Mouse (Mus musculus): Measurements from ENCODE around the gene Fam221b. TPM values are rescaled to one million over a fixed set of nuclear protein-coding genes. Genes with fewer than 3 reads are reported as not detected.

Gene Fam221b
- polyA plus RNA-seq, 1 experiment, result not detected

DNA sequence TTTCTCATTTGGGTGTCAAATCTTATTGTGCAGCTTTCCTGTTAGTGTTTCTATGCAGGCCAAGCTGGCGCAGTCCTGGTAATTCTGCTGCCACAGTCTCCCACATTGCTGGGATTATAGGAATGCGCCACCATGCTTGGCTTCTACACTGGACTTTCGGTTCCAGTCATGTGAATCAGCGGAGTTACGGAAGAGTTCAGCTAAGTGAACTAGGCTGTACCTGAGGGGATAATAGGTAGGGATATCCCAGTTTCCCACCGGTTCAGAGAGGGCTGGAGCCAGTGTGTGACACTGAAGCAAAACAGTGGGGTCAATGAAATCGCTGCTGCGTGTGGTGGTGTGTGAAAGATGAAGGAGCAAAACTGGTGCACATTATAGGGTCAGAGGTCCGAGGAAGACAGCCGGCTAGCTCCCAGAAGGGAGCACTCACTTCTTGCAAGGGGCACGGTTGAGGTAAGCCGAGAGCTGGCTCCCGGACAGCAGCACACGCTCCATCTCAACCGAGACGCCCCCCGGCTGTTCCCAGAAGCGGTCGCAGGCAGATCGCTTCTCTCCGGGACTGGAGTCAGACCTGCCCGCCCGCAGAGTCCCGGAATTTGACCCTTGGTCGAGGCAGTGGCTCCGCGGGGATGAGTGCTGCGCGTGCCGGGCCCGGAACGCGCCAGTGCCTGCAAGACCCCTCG is 13.1 kb downstream of the Fam221b start:
- 9% methylated on average over 34 of the region's 34 CpGs for WGBS
- Histone ChIP-seq H3K4me1 (ENCODE audit: control insufficient read depth, insufficient read depth, low read length) (no peaks in the 10 kb centered on the region), H3K27ac (ENCODE audit: control insufficient read depth, insufficient read depth, low read depth, low read length, poor library complexity) (peak overlapping the region; percentile 3; the same call in 1 of the 2 replicates), H3K4me3 (replicated peaks; ENCODE audit: control insufficient read depth, low read depth, low read length) (peak overlapping the region; percentile 67)
- TF ChIP-seq POLR2A (IDR thresholded peaks at IDR 0.05; ENCODE audit: borderline replicate concordance, control insufficient read depth, low read depth, low read length), result no peak
- TF ChIP-seq CTCF (IDR thresholded peaks at IDR 0.05; ENCODE audit: control insufficient read depth, insufficient read depth, low read length), result no peak

DNA sequence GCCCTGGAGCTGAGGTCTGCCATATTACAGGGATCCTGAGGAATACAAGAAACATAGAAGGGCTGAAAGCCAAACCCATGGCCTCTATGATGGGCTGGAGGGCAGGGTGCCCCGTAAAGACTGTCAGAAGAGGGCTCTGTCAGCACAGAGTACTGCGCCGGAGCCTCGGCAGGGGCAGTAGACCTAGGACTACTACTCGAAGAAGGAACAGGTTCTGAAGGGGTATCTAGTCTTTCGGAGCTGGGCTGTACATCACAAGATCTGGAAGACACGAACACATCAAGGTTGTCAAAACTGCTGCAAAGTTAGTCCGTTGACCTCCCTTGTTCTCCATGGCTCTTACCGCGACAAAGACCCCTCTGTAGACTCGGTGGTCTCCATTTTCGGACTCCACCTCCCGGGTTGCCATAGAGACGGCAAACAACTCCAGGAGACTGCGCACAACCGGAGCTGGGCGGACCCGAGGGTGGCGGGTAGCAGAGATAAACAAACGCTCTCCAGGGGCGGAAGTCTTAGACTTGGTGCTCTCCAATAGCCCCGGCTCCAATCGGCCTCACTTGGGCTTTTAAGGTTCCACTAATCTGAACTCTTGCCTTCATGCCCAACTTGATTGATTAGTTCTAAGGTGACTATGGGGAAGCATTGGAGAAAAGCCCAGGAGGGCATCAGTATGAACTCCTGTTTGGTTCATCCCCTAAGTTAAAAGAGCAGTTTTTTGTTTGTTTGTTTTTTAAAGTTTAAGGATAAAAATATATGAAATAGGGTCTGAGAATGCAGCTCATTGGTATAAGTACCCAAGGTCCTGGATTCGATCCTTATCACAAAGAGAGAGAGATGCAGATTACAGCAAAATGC is 15.6 kb downstream of the Fam221b start, which contains the start of gene Spag8:
Spag8 (minus strand) TSS at position 434 of the 855 bp plus-strand sequence.
- WGBS, result 32% methylated on average over 24 of the region's 24 CpGs
- Histone ChIP-seq H3K27ac (ENCODE audit: control insufficient read depth, insufficient read depth, low read depth, low read length, poor library complexity) (no peak within 1 kb of the TSS), H3K4me1 (ENCODE audit: control insufficient read depth, insufficient read depth, low read length) (no peaks in the 10 kb centered on the region), H3K4me3 (replicated peaks; ENCODE audit: control insufficient read depth, low read depth, low read length) (no peak within 1 kb of the TSS)
- TF ChIP-seq POLR2A (IDR thresholded peaks at IDR 0.05; ENCODE audit: borderline replicate concordance, control insufficient read depth, low read depth, low read length), result no peak
- no peak for TF ChIP-seq CTCF (IDR thresholded peaks at IDR 0.05; ENCODE audit: control insufficient read depth, insufficient read depth, low read length)

DNA sequence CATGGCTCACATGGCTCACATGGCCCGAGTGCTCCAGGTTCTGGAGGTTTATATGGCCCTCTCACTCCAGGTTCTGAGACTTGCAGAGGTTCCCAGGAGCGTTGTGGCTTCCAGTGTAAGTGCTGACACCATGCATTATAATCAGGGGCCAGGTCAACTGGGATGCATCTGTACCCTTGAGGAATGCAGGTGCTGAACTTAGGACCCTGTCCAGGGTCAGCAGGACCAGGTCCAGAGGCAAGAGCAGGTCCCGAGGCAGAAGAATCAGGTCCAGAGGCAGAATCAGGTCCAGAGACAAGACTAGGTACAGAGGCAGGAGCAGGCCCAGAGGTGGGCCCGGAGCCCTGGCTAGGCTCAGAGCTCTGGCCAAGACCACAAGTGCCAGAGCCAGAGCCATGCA is 16.2 kb downstream of the Fam221b start:
- TF ChIP-seq POLR2A (IDR thresholded peaks at IDR 0.05; ENCODE audit: borderline replicate concordance, control insufficient read depth, low read depth, low read length), result no peak
- Histone ChIP-seq H3K4me1 (ENCODE audit: control insufficient read depth, insufficient read depth, low read length) (no peaks in the 10 kb centered on the region), H3K27ac (ENCODE audit: control insufficient read depth, insufficient read depth, low read depth, low read length, poor library complexity) (no peak overlapping the region), H3K4me3 (replicated peaks; ENCODE audit: control insufficient read depth, low read depth, low read length) (no peak overlapping the region)
- WGBS, result 75% methylated on average over 4 of the region's 4 CpGs

DNA sequence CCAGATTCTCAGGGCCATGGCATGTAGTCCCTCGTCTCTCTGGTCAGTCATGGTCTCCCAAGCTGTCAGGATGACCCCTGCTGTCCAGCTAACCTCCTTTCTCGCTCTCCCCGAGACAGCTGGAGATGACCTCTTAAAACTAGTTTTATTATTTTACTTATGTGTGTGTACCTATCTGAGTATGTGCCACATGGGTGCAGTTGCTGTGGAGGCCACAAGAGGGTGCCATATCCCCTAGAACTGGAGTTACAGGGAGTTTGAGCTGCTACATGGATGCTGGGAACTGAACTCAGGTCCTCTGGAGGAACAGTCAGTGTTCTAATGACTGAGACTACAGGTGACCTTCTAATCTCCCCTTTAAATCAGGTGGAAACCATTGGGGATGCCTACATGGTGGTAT is 19.2 kb downstream of the Fam221b start:
- no peak overlapping the region for H3K27ac ChIP-seq (ENCODE audit: control insufficient read depth, insufficient read depth, low read depth, low read length, poor library complexity)
- TF ChIP-seq CTCF (IDR thresholded peaks at IDR 0.05; ENCODE audit: control insufficient read depth, insufficient read depth, low read length), result peak; percentile 21; the same call in 1 of the 2 replicates
- no peak for TF ChIP-seq POLR2A (IDR thresholded peaks at IDR 0.05; ENCODE audit: borderline replicate concordance, control insufficient read depth, low read depth, low read length)
- H3K4me3 ChIP-seq (replicated peaks; ENCODE audit: control insufficient read depth, low read depth, low read length), result no peak overlapping the region
- no peaks in the 10 kb centered on the region for H3K4me1 ChIP-seq (ENCODE audit: control insufficient read depth, insufficient read depth, low read length)
- 91% methylated on average over 3 of the region's 3 CpGs for WGBS

DNA sequence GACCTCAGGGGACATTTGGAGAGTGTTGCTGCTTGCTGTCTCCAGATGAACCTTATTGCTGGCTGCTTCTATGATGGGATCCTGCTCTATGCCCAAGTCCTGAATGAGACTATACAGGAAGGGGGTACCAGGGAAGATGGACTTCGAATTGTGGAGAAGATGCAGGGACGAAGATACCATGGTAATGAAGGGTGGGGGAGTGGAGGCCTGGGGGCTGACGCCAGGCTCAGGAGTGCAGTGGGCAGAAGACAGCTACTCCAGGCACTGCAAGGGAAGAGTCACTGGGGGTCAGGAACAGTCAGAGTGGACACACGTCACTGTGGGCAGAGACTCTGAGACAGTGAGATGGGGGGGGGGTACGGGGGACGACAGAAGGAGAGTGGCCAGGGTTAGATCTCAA is 28.5 kb downstream of the Fam221b start:
- H3K4me1 ChIP-seq (ENCODE audit: control insufficient read depth, insufficient read depth, low read length), result no peaks in the 10 kb centered on the region
- WGBS, result 85% methylated on average over 6 of the region's 6 CpGs
- no peak overlapping the region for H3K4me3 ChIP-seq (replicated peaks; ENCODE audit: control insufficient read depth, low read depth, low read length)
- TF ChIP-seq CTCF (IDR thresholded peaks at IDR 0.05; ENCODE audit: control insufficient read depth, insufficient read depth, low read length) (no peak), POLR2A (IDR thresholded peaks at IDR 0.05; ENCODE audit: borderline replicate concordance, control insufficient read depth, low read depth, low read length) (no peak)
- no peak overlapping the region for H3K27ac ChIP-seq (ENCODE audit: control insufficient read depth, insufficient read depth, low read depth, low read length, poor library complexity)

DNA sequence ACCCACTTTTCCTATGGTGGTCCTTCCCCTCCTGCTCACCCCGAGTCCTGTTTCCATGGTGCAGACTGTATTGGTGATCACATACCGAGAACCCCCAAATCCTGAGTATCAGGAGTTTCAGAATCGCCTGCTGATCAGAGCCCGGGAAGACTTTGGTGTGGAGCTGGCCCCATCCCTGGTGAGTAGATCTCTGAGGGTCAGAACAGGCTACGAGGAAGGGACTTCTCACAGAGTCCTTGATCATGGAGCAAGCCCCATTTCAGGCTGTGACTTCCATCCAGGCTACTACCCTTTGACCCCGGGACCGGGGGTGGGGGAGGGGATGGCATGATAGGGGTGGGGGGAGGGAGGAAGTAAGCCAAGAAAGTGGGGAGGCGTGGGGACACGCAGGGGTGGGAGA is 28.9 kb downstream of the Fam221b start:
- Histone ChIP-seq H3K4me3 (replicated peaks; ENCODE audit: control insufficient read depth, low read depth, low read length) (no peak overlapping the region), H3K4me1 (ENCODE audit: control insufficient read depth, insufficient read depth, low read length) (no peaks in the 10 kb centered on the region), H3K27ac (ENCODE audit: control insufficient read depth, insufficient read depth, low read depth, low read length, poor library complexity) (no peak overlapping the region)
- 80% methylated on average over 9 of the region's 9 CpGs for WGBS
- TF ChIP-seq CTCF (IDR thresholded peaks at IDR 0.05; ENCODE audit: control insufficient read depth, insufficient read depth, low read length), result no peak

DNA sequence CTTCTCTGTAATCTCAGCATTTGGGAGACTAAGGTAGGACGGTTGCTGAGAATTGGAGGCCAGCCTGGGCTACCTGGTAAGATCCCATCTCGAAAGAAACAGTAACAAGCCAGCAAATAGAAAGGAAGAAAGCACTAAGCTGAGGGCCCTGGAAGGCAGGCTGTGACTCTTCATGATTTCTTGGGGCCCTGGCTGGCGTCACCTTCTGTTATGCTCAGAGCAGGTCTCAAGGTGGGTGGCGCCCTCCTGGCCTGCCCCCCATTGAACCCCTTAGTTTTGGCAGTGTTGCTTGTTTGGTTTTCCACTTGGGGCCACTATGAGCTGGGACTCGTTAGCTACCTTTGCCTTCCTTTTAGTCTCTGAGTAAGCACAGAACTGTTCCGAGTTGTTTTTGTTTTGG is 32.2 kb downstream of the Fam221b start:
- no peak overlapping the region for H3K27ac ChIP-seq (ENCODE audit: control insufficient read depth, insufficient read depth, low read depth, low read length, poor library complexity)
- TF ChIP-seq CTCF (IDR thresholded peaks at IDR 0.05; ENCODE audit: control insufficient read depth, insufficient read depth, low read length) (no peak), POLR2A (IDR thresholded peaks at IDR 0.05; ENCODE audit: borderline replicate concordance, control insufficient read depth, low read depth, low read length) (no peak)
- H3K4me1 ChIP-seq (ENCODE audit: control insufficient read depth, insufficient read depth, low read length), result no peaks in the 10 kb centered on the region
- WGBS, result 77% methylated on average over 6 of the region's 6 CpGs
- H3K4me3 ChIP-seq (replicated peaks; ENCODE audit: control insufficient read depth, low read depth, low read length), result no peak overlapping the region

DNA sequence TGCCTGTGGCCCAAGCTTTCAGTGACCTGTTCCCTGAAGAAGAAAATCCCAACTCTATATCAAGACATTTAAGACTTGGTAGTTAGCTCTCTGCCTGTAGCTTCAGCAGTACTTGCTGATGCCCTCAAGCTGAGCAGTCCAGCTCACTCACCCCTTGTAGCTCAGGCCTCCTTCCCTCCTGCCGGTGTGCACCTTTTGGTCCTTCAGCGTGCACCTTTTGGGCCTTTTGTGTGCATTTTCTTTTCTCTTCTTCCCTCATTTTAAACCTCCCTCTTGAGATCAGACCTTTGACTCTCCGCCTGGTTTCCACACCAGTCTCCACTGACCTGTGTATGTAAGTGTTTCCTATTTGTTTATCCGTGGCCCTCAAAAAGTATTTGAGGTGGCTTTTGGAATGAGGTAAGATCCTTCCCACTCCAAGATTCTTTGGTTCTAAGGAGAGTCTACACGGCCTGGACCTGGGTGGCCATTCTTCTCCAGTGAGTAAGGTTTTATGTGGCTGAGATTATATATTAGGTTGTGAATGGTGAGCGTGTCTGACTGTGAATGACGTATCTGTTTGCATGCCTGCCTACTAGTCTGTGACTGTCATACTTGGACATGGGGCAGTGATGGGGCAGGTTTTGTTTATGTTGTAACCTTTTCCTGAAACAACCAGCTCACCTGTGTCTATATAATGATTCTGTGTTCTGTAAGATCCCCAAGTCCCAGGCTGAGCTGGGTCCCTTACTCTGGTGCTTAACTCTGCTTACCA is 34.1 kb downstream of the Fam221b start:
- H3K4me1 ChIP-seq (ENCODE audit: control insufficient read depth, insufficient read depth, low read length), result no peaks in the 10 kb centered on the region
- H3K4me3 ChIP-seq (replicated peaks; ENCODE audit: control insufficient read depth, low read depth, low read length), result no peak overlapping the region
- no peak overlapping the region for H3K27ac ChIP-seq (ENCODE audit: control insufficient read depth, insufficient read depth, low read depth, low read length, poor library complexity)
- 87% methylated on average over 7 of the region's 7 CpGs for WGBS
- TF ChIP-seq POLR2A (IDR thresholded peaks at IDR 0.05; ENCODE audit: borderline replicate concordance, control insufficient read depth, low read depth, low read length) (no peak), CTCF (IDR thresholded peaks at IDR 0.05; ENCODE audit: control insufficient read depth, insufficient read depth, low read length) (no peak)

All from bone marrow, adult 2 months (tissue).